Mouse (Mus musculus) natural killer cell, adult 2 months (primary cell): Measurements from ENCODE around the gene Plekha5.
"Not testable (repeated sequence)": the region's sequence is repeated elsewhere in the genome, so short reads cannot be mapped to it uniquely, and the experiment has no call there.

Experiments
- DNase-seq, 2 experiments: peaks; one replicate each; pipeline ENCODE4 v3.0.0; 2022; ENCODE audit warnings: low spot score in 2 of 2

Plekha5 gene

GRCm38 (mm10) chr6:140576961-140577821 is 153.3 kb downstream of the Plekha5 start:
- no peak for DNase-seq

- no peak for DNase-seq
These were observed 153.9 kb downstream of the Plekha5 start for GRCm38 (mm10) chr6:140577822-140578170.

GRCm38 (mm10) chr6:140578985-140579384 is 155.1 kb downstream of the Plekha5 start:
- DNase-seq = not testable (repeated sequence)

- no peak for DNase-seq
These were observed 156.3 kb downstream of the Plekha5 start for GRCm38 (mm10) chr6:140580170-140580569.

- no peak for DNase-seq
These were observed 162.9 kb downstream of the Plekha5 start for GRCm38 (mm10) chr6:140586714-140587259.

- no peak for DNase-seq
These were observed 167.5 kb downstream of the Plekha5 start for GRCm38 (mm10) chr6:140591331-140591730.

- DNase-seq = no peak
These were observed 168.9 kb downstream of the Plekha5 start for GRCm38 (mm10) chr6:140592713-140593112.

GRCm38 (mm10) chr6:140593420-140594170 is 169.7 kb downstream of the Plekha5 start:
- DNase-seq = no peak

GRCm38 (mm10) chr6:140595551-140595950 is 171.7 kb downstream of the Plekha5 start:
- not testable (repeated sequence) for DNase-seq

- no peak for DNase-seq
These were observed 173.8 kb downstream of the Plekha5 start for GRCm38 (mm10) chr6:140597381-140598329.

- no peak for DNase-seq
These were observed 174.7 kb downstream of the Plekha5 start for GRCm38 (mm10) chr6:140598516-140598915.

- DNase-seq = no peak
These were observed 175.5 kb downstream of the Plekha5 start for GRCm38 (mm10) chr6:140599337-140599736.

GRCm38 (mm10) chr6:140600671-140601070 is 176.8 kb downstream of the Plekha5 start:
- DNase-seq = not testable (repeated sequence)

- no peak for DNase-seq
These were observed 177.3 kb downstream of the Plekha5 start for GRCm38 (mm10) chr6:140601175-140601574.

GRCm38 (mm10) chr6:140603228-140603944 is 179.5 kb downstream of the Plekha5 start:
- no peak for DNase-seq

GRCm38 (mm10) chr6:140605173-140605572 is 181.3 kb downstream of the Plekha5 start:
- DNase-seq = not testable (repeated sequence)

- DNase-seq = no peak
These were observed 181.9 kb downstream of the Plekha5 start for GRCm38 (mm10) chr6:140605732-140606131.

- DNase-seq = no peak
These were observed 182.7 kb downstream of the Plekha5 start for GRCm38 (mm10) chr6:140606534-140606933.

- no peak for DNase-seq
These were observed 184.8 kb downstream of the Plekha5 start for GRCm38 (mm10) chr6:140608666-140609065.

GRCm38 (mm10) chr6:140609533-140609932 is 185.7 kb downstream of the Plekha5 start:
- DNase-seq = no peak

GRCm38 (mm10) chr6:140610117-140610516 is 186.3 kb downstream of the Plekha5 start:
- no peak for DNase-seq
